Mouse (Mus musculus): ENCODE data around the gene Klrb1f. TPM values are rescaled to one million over a fixed set of nuclear protein-coding genes. Genes with fewer than 3 reads are reported as not detected.
"Not testable (repeated sequence)": the region's sequence is repeated elsewhere in the genome, so short reads cannot be mapped to it uniquely, and the experiment has no call there.

Gene Klrb1f
- polyA plus RNA-seq, 1 experiment from 2014 or later, result 0.67 TPM

GRCm38 (mm10) chr6:129100794-129101193 lies 55.1 kb downstream of the Klrb1f start, which contains the start of gene Clec2e:
TSS of gene Clec2e (minus strand) at chr6:129100913.
- 41% methylated on average over 1 of the region's 1 CpGs for WGBS
- H3K36me3 ChIP-seq (ENCODE audit: control insufficient read depth, insufficient read depth, low read length); H3K4me1 ChIP-seq (replicated peaks; ENCODE audit: control insufficient read depth, insufficient read depth, low read length); H3K4me3 ChIP-seq (ENCODE audit: low read length); H3K27ac ChIP-seq (ENCODE audit: low read length); ATAC-seq (ENCODE audit: low read depth); H3K27me3 ChIP-seq (ENCODE audit: control insufficient read depth, insufficient read depth, low read depth, low read length); H3K4me2 ChIP-seq (ENCODE audit: low read depth, low read length); H3K9me3 ChIP-seq (ENCODE audit: control insufficient read depth, low read length); H3K9ac ChIP-seq (ENCODE audit: low read length): not testable (repeated sequence)

GRCm38 (mm10) chr6:129101604-129102003 lies 55.9 kb downstream of the Klrb1f start:
- H3K4me1 ChIP-seq (replicated peaks; ENCODE audit: control insufficient read depth, insufficient read depth, low read length), result no peaks in the 10 kb centered on the region

GRCm38 (mm10) chr6:129102858-129103555 lies 57.3 kb downstream of the Klrb1f start:
- Histone ChIP-seq H3K27ac (ENCODE audit: low read length) (no peak overlapping the region; the same call in 1 of the 2 replicates), H3K4me2 (ENCODE audit: low read depth, low read length) (no peak overlapping the region), H3K4me3 (ENCODE audit: low read length) (no peak overlapping the region), H3K36me3 (ENCODE audit: control insufficient read depth, insufficient read depth, low read length) (no peaks in the 10 kb centered on the region), H3K27me3 (ENCODE audit: control insufficient read depth, insufficient read depth, low read depth, low read length) (no peaks in the 10 kb centered on the region), H3K9me3 (ENCODE audit: control insufficient read depth, low read length) (no peaks in the 10 kb centered on the region), H3K4me1 (replicated peaks; ENCODE audit: control insufficient read depth, insufficient read depth, low read length) (no peaks in the 10 kb centered on the region), H3K9ac (ENCODE audit: low read length) (no peak overlapping the region)
- WGBS, result 59% methylated on average over 4 of the region's 4 CpGs
- ATAC-seq (ENCODE audit: low read depth), result 0 out of 2 replicates have a peak, but pooled peaks have one; percentile 56

More at GRCm38 (mm10) chr6:129101604-129102003, 55.9 kb downstream of the Klrb1f start:
- Histone ChIP-seq H3K27me3 (ENCODE audit: control insufficient read depth, insufficient read depth, low read depth, low read length) (no peaks in the 10 kb centered on the region), H3K4me3 (ENCODE audit: low read length) (no peak overlapping the region), H3K9ac (ENCODE audit: low read length) (no peak overlapping the region), H3K36me3 (ENCODE audit: control insufficient read depth, insufficient read depth, low read length) (no peaks in the 10 kb centered on the region), H3K4me2 (ENCODE audit: low read depth, low read length) (no peak overlapping the region), H3K9me3 (ENCODE audit: control insufficient read depth, low read length) (no peaks in the 10 kb centered on the region), H3K27ac (ENCODE audit: low read length) (no peak overlapping the region)
- WGBS, result 74% methylated on average over 1 of the region's 1 CpGs
- no peak for ATAC-seq (ENCODE audit: low read depth)

Other genes starting within 250 kb of the Klrb1f start
- gene Gm44511, start 219.6 kb upstream of the Klrb1f start, polyA plus RNA-seq (2015; fragmentation: Nextera tagmentation; extraction: Ambion mirVana), result not detected in 2 replicates
- 0.29 and 0.33 TPM in 2 replicates for gene Klrb1b, start 219.6 kb upstream of the Klrb1f start, polyA plus RNA-seq (2015; fragmentation: Nextera tagmentation; extraction: Ambion mirVana)
- 0.23 and 0.36 TPM in 2 replicates for gene Clec2i, start 158.3 kb upstream of the Klrb1f start, polyA plus RNA-seq (2015; fragmentation: Nextera tagmentation; extraction: Ambion mirVana)
- 0.79 and 0.87 TPM in 2 replicates for gene BC035044, start 154.8 kb upstream of the Klrb1f start, polyA plus RNA-seq (2015; fragmentation: Nextera tagmentation; extraction: Ambion mirVana)
- gene Clec2g, start 111.5 kb upstream of the Klrb1f start, polyA plus RNA-seq (2015; fragmentation: Nextera tagmentation; extraction: Ambion mirVana), result not detected in 2 replicates
- gene Clec2e, start 55.0 kb downstream of the Klrb1f start, polyA plus RNA-seq (2015; fragmentation: Nextera tagmentation; extraction: Ambion mirVana), result not detected in 2 replicates
- gene Clec2d, start 134.7 kb downstream of the Klrb1f start, polyA plus RNA-seq (2015; fragmentation: Nextera tagmentation; extraction: Ambion mirVana), result 2.0 and 2.3 TPM in 2 replicates
- 0.09 and 0.18 TPM in 2 replicates for gene Cd69, start 229.5 kb downstream of the Klrb1f start, polyA plus RNA-seq (2015; fragmentation: Nextera tagmentation; extraction: Ambion mirVana)